Mouse (Mus musculus): ENCODE data around the gene Zfp811. TPM values are rescaled to one million over a fixed set of nuclear protein-coding genes. Genes with fewer than 3 reads are reported as not detected.

Zfp811 gene
- total RNA-seq, 4 experiments from 2014 or later = 3.7 to 7.8 (median 6.8) TPM

- no peak for DNase-seq (ENCODE audit: low spot score in 2 of 2)
Measured at GRCm38 (mm10) chr17:32757331-32757730, 52.4 kb downstream of the Zfp811 start.

- DNase-seq (ENCODE audit: low spot score in 2 of 2) = no peak
Measured at GRCm38 (mm10) chr17:32753634-32754033, 56.1 kb downstream of the Zfp811 start.

GRCm38 (mm10) chr17:32752813-32753360, 56.8 kb downstream of the Zfp811 start:
- DNase-seq (ENCODE audit: low spot score in 2 of 2) = no peak

GRCm38 (mm10) chr17:32750611-32751010, 59.1 kb downstream of the Zfp811 start:
- no peak for DNase-seq (ENCODE audit: low spot score in 2 of 2)

Other genes starting within 250 kb of the Zfp811 start
- gene Cyp4f37, start 188.6 kb downstream of the Zfp811 start, total RNA-seq (2022) = not detected
- gene Cyp4f40, start 151.0 kb downstream of the Zfp811 start, total RNA-seq (2022) = not detected
- gene Cyp4f15, start 124.3 kb downstream of the Zfp811 start, total RNA-seq (2022) = 10 to 100 TPM; 16.5 to 19.8 (median 18.2) TPM
- gene Zfp871, start 21.6 kb downstream of the Zfp811 start, total RNA-seq (2022) = 100 to 1,000 TPM in 2 of 4 experiments, 10 to 100 TPM in 2; 75.3 to 108 (median 92.2) TPM
- 10 to 100 TPM; 27.5 to 36.6 (median 30.4) TPM for gene Zfp799, start 20.3 kb upstream of the Zfp811 start, total RNA-seq (2022)
- 10 to 100 TPM in 3 of 4 experiments, 1 to 10 TPM in 1; 7.9 to 12.4 (median 11.4) TPM for gene Zfp870, start 81.7 kb upstream of the Zfp811 start, total RNA-seq (2022)
- gene Cyp4f14, start 107.4 kb upstream of the Zfp811 start, total RNA-seq (2022) = 1 to 10 TPM; 5.2 to 8.0 (median 6.4) TPM
- 10 to 100 TPM; 29.2 to 42.1 (median 33.4) TPM for gene Cyp4f13, start 137.5 kb upstream of the Zfp811 start, total RNA-seq (2022)
- gene Zfp472, start 155.9 kb upstream of the Zfp811 start, total RNA-seq (2022) = 1 to 10 TPM; 4.6 to 6.2 (median 5.2) TPM
- 10 to 100 TPM; 16.1 to 19.9 (median 18.1) TPM for gene Zfp952, start 183.2 kb upstream of the Zfp811 start, total RNA-seq (2022)
- gene Zfp763, start 223.5 kb upstream of the Zfp811 start, total RNA-seq (2022) = 10 to 100 TPM; 17.6 to 24.6 (median 18.5) TPM

All from layer of hippocampus, adult 8-10 months (tissue).